Mouse (Mus musculus): Measurements from ENCODE around the gene Etnppl. TPM values are rescaled to one million over a fixed set of nuclear protein-coding genes. Genes with fewer than 3 reads are reported as not detected.

The Etnppl gene
- polyA plus RNA-seq, 1 experiment from 2014 or later = 0.04 TPM

DNA sequence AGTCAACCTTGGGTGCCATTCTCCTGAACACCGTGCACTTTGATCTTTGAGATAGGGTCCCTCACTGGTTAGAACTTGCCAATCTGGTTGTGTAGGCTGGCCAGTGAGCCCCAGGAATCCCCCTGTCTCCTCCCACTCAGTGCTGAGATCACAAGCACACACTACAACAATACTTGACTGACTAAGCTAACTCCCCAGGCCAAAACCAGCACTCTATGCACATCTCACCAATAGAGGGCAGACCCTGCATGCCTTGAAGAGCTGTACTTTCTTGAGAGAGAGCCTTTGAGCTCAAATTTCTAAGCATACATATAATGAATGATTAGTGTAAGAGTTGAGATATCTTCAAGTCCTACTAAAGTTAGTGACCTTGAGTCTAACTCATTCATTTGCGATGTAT, 9.3 kb upstream of the Etnppl start:
- ATAC-seq (no peak), DNase-seq (ENCODE audit: low read depth, low spot score) (no peak)
- CTCF ChIA-PET = interaction anchor here (1.0 to 1.1 kb wide), 2 partner anchors 69 to 84 kb away, joined by 3 to 4 read pairs; no protein-coding TSS in a partner anchor
- TF ChIP-seq CTCF (IDR thresholded peaks at IDR 0.05) = peak; percentile 57
- no peaks in the 10 kb centered on the region for H3K27me3 ChIP-seq
- in situ Hi-C loops (cut with MboI; ENCODE audit: low pct_unique_long_range_greater_than_20kb) = no loop called here
- POLR2A ChIA-PET = no interaction called here

DNA sequence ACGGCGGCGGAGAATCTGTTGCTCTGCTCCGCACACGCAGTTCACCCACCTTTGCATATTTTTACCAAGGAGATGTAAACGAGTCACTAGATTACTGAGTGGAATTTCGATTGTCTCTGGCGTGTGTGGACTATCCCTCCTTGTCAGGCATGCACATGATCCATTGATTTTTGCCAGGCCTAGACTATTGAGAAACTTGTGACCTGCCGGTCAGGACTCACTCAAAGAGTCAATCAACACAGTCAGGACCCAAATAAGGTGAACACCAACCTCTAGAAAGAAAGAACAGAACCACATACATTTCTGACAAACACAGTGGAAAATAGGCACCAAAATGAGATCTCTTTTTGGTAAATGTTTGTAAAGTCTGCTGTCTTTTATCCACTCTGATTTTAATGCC, 2.8 kb upstream of the Etnppl start:
- TF ChIP-seq CTCF (IDR thresholded peaks at IDR 0.05) = no peak
- ATAC-seq (no peak), DNase-seq (ENCODE audit: low read depth, low spot score) (no peak)
- in situ Hi-C loops (cut with MboI; ENCODE audit: low pct_unique_long_range_greater_than_20kb) = no loop called here
- ChIA-PET POLR2A (no interaction called here), CTCF (no interaction called here)
- no peaks in the 10 kb centered on the region for H3K27me3 ChIP-seq

DNA sequence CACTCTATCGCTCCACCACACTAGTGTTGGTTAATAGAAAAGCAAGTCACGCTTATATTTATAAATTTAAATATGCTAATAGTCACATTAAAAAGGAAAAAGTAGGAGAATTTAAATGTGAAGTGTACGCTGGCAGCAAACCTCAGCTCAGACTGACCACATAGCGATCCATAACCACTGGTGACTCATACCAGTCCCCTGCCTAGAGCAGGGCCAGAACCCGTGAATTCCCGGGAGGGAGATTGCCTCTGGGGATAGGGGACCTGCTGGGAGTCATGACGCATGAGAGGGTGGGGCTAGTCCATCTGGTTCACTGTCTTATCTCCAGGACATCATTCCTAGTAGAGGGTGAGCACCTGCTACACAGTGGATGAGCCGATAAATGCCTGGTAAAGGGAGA, 1.6 kb upstream of the Etnppl start:
- DNase-seq (ENCODE audit: low read depth, low spot score) = no peak
- CTCF ChIA-PET = no interaction called here
- TF ChIP-seq CTCF (IDR thresholded peaks at IDR 0.05) = no peak
- in situ Hi-C loops (cut with MboI; ENCODE audit: low pct_unique_long_range_greater_than_20kb) = no loop called here
- POLR2A ChIA-PET = no interaction called here
- no peak for ATAC-seq
- H3K27me3 ChIP-seq = no peaks in the 10 kb centered on the region

DNA sequence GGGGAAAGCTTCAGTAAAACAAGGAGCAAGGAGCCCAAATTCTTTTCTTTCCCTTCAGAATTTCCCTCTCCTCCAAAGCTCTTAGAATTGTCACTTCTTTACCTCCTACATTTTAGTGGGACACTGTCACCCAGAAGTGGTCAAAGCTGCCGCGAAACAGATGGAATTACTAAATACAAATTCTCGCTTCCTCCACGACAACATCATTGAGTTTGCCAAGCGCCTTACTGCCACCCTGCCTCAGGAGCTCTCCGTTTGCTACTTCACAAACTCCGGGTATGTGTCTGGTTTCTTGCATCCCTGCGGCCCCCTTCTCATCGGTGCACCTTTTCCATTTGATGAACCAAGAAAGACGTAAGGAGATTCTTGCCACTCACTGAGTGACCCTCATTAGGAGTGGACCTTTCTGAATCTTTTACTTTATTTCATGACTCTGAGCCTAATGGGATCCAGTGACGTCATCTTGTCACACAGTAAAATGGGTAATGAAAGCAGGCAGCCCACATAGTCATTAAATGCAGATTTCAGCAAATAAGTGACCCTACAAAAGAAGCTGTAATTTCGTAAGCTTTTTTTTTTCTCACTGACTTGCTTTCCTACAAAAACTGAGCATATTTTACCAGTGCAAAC, 3.4 kb downstream of the Etnppl start:
- POLR2A ChIA-PET = no interaction called here

DNA sequence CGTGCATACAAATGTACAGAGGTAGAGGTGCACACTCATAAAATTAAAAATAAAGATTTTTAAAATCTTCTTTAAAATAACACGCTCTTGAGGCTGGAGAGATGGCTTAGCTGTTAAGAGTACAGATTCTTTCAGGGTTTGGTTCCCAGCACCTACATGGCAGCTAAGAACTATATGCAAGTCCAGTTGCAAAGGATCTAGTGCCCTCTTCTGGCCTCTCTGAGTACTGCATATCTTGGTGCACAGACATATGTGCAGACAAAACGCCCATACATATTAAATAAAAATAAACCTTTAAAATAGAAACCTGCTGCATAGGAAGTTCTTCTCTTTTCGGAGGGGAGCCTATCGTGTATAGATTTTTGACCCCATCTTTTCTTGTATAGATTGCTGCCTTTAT, 11.1 kb downstream of the Etnppl start:
- ChIA-PET POLR2A (no interaction called here), CTCF (interaction anchor here (1.4 to 2.1 kb wide), 3 partner anchors 8 to 28 kb away, joined by 5 to 6 read pairs (median 5); no protein-coding TSS in a partner anchor)
- in situ Hi-C loops (cut with MboI; ENCODE audit: low pct_unique_long_range_greater_than_20kb) = no loop called here
- DNase-seq (ENCODE audit: low read depth, low spot score) (no peak), ATAC-seq (no peak)
- no peaks in the 10 kb centered on the region for H3K27me3 ChIP-seq
- peak; percentile 50 for TF ChIP-seq CTCF (IDR thresholded peaks at IDR 0.05)

More for the DNA sequence above, 3.4 kb downstream of the Etnppl start:
- DNase-seq (ENCODE audit: low read depth, low spot score) (no peak), ATAC-seq (no peak)
- H3K27me3 ChIP-seq = no peaks in the 10 kb centered on the region
- TF ChIP-seq CTCF (IDR thresholded peaks at IDR 0.05) = no peak
- in situ Hi-C loops (cut with MboI; ENCODE audit: low pct_unique_long_range_greater_than_20kb) = no loop called here
- CTCF ChIA-PET = interaction anchor here (0.8 to 1.5 kb wide), 5 partner anchors 7 to 503 kb away, joined by 3 to 6 read pairs (median 3); no protein-coding TSS in a partner anchor

DNA sequence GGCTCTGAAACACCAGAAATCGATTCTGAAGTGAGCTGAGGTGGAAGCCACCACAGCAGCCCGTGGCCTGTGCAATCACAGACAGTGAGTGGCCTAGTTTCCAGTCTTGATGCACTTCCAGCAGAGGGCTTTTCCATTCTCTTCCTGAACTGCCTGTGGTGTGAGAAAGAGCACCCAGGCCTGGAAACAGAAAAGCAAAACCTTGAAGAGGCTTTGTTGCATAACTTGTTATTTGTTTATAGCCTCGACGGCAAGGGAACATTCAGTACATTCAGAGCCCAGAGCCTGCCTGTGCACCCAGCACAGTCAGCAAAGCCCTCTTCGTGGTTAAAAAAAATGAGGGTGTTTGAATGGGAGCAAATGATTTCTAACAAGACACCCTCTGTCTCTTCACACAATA, 16.6 kb downstream of the Etnppl start:
- peaks cover 4% of the 10 kb centered on the region for H3K27me3 ChIP-seq
- no peak for DNase-seq (ENCODE audit: low read depth, low spot score)
- TF ChIP-seq CTCF (IDR thresholded peaks at IDR 0.05) = no peak
- ChIA-PET CTCF (interaction anchor here (0.6 to 2.9 kb wide), 5 partner anchors 12 to 53 kb away, joined by 3 to 7 read pairs (median 3); partner anchors contain the start of gene Etnppl), POLR2A (no interaction called here)
- in situ Hi-C loops (cut with MboI; ENCODE audit: low pct_unique_long_range_greater_than_20kb) = no loop called here
- ATAC-seq = no peak

DNA sequence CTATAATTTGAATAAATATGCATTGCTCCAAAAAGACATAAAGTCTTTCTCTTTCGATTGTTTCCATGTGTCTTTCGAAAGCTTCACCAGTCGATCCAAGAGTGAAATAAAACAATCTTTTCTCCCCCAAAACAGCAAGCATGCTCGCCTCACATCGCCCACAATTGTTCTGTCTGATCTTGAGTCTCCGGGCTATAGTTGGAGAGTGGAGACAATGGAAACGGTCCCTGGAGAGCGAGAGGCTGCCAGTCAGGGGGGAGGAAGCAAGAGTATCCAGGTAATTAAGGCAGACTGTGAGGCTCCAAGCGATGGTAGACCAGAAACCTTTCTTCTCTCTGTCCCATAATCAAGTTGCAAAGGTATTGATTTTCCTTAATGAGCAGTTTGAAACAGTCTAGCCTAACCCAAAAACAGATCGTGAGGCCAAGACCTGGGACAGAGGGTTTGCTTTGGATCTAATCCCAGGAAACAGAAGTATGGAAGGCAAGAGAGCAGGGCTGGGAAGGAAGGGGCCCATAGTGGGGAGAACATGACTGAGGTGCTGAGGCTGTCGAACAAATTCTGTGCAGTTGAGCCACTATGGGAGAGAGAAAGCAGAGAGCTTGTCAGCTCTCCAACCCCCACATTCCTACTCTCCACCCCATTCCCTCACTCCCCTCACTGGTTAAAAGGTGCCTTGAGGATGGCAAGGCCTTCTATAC, 29.0 kb downstream of the Etnppl start:
- H3K27me3 ChIP-seq = no peaks in the 10 kb centered on the region
- CTCF ChIA-PET = interaction anchor here (1.2 to 2.3 kb wide), 3 partner anchors 9 to 16 kb away, joined by 4 to 7 read pairs (median 7); no protein-coding TSS in a partner anchor
- no peak for TF ChIP-seq CTCF (IDR thresholded peaks at IDR 0.05)
- POLR2A ChIA-PET = no interaction called here
- no peak for DNase-seq (ENCODE audit: low read depth, low spot score)
- in situ Hi-C loops (cut with MboI; ENCODE audit: low pct_unique_long_range_greater_than_20kb) = no loop called here
- no peak for ATAC-seq

DNA sequence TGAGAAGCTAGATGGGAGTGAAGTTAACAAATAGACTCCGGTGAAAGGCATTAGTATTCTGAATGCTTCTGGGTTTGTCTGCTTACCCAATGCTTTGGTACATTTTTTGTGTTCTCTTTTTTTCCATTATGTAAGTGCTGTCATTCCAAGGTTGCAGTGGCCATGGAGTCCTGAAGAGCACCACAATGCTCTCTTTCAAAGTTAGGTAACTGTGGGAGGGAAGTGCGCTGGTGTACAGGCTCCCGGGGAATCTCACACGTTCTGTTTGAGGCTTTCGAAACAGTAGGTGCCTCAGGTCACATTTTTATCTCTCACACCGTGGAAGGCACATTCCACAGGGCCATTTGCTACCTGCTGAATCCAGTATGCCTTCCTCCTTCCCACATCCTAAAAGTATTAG, 32.3 kb downstream of the Etnppl start:
- DNase-seq (ENCODE audit: low read depth, low spot score) = no peak
- CTCF ChIA-PET = interaction anchor here (0.7 to 1.4 kb wide), 2 partner anchors 11 to 15 kb away, joined by 3 read pairs; no protein-coding TSS in a partner anchor
- in situ Hi-C loops (cut with MboI; ENCODE audit: low pct_unique_long_range_greater_than_20kb) = no loop called here
- no peak for ATAC-seq
- POLR2A ChIA-PET = no interaction called here
- no peak for TF ChIP-seq CTCF (IDR thresholded peaks at IDR 0.05)
- H3K27me3 ChIP-seq = peaks cover 2% of the 10 kb centered on the region

DNA sequence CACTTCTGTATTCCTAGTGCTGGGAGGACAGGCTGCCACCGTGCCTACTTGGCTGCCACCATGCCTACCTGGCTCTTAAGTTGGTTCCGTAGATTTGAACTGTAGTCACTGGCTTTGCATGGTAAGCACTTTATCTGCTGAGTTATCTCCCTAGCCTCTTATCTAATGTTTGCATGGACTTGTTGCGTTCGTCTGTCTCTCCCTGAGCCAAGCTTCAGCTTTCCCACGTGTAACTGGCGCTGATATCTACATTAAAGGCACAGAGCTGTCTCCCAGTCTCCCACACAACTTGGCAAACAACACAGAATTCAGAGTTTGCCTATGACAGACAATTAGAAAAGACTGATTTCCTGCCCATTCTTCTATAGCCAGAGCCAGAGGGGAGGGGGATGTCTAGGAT, 43.4 kb downstream of the Etnppl start:
- in situ Hi-C loops (cut with MboI; ENCODE audit: low pct_unique_long_range_greater_than_20kb) = no loop called here
- TF ChIP-seq CTCF (IDR thresholded peaks at IDR 0.05) = no peak

DNA sequence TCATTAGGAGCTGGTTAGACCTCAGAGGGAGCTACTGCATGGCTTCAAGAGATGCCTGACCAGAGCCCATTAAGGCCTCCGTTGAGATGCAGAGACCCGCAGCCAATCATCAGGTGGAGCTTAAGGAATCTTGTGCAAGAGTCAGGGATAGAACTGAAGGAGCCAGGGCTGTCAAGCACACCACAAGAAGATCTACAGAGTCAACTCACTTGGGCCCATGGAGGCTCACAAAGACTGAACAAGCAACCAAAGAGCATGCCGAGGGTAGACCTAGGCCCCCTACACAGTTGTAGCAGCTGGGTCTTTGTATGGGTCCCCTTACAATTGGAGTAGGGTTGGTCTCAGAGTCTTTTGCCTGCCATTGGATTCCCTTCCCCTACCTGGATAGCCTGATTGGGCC, 45.2 kb downstream of the Etnppl start:
- ATAC-seq = no peak
- DNase-seq (ENCODE audit: low read depth, low spot score) = no peak
- POLR2A ChIA-PET = no interaction called here
- H3K27me3 ChIP-seq = no peaks in the 10 kb centered on the region
- in situ Hi-C loops (cut with MboI; ENCODE audit: low pct_unique_long_range_greater_than_20kb) = no loop called here
- TF ChIP-seq CTCF (IDR thresholded peaks at IDR 0.05) = no peak
- CTCF ChIA-PET = no interaction called here

More for the DNA sequence above, 43.4 kb downstream of the Etnppl start:
- ChIA-PET POLR2A (no interaction called here), CTCF (no interaction called here)
- no peak for ATAC-seq
- no peaks in the 10 kb centered on the region for H3K27me3 ChIP-seq
- no peak for DNase-seq (ENCODE audit: low read depth, low spot score)

DNA sequence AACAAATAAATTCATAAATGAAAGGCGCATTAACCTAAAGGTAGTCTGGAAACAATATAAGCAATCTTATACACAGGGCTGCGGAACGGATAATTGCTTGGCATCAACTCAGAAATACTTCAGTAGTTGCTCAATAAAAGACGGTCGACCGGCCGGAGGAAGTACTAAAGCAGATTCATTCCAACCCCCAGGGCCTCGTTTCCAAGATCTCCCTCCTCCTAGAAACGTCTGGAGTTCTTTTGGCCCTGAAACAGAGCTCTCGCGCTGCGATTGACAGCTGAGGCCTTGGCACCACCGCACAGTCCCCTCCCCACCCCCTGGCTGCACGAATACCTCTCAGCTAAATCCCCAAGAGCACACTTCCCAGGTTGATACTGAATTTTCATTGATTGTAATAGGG, 54.0 kb downstream of the Etnppl start:
- in situ Hi-C loops (cut with MboI; ENCODE audit: low pct_unique_long_range_greater_than_20kb) = no loop called here
- ChIA-PET POLR2A (no interaction called here), CTCF (interaction anchor here (1.6 kb wide), 1 partner anchor 10 kb away, joined by 7 read pairs; no protein-coding TSS in a partner anchor)
- no peak for TF ChIP-seq CTCF (IDR thresholded peaks at IDR 0.05)
- DNase-seq (ENCODE audit: low read depth, low spot score) (no peak), ATAC-seq (no peak)
- H3K27me3 ChIP-seq = no peaks in the 10 kb centered on the region
